Mouse (Mus musculus): ENCODE data around the gene Rnf114. TPM values are rescaled to one million over a fixed set of nuclear protein-coding genes. Genes with fewer than 3 reads are reported as not detected.

Gene Rnf114
- polyA plus RNA-seq, 1 experiment: 97.0 TPM

- no peaks in the 10 kb centered on the region for H3K36me3 ChIP-seq (ENCODE audit: control insufficient read depth, insufficient read depth, low read length, poor library complexity, severe bottlenecking)
- H3K4me3 ChIP-seq (ENCODE audit: low read depth, low read length): no peak overlapping the region
- H3K27ac ChIP-seq (ENCODE audit: insufficient read depth, low read length): no peak overlapping the region
- TF ChIP-seq CTCF (IDR thresholded peaks at IDR 0.05; ENCODE audit: low read depth, low read length): no peak
- no peak for TF ChIP-seq EP300 (IDR thresholded peaks at IDR 0.05; ENCODE audit: insufficient read depth, low read depth, low read length)
- no peak for TF ChIP-seq POLR2A (IDR thresholded peaks at IDR 0.05; ENCODE audit: insufficient read depth, low read length)
- peaks cover 2% of the 10 kb centered on the region; the same call in 1 of the 2 replicates for H3K27me3 ChIP-seq (ENCODE audit: control insufficient read depth, insufficient read depth, low read length, poor library complexity, severe bottlenecking)
- H3K9me3 ChIP-seq (replicated peaks; ENCODE audit: control insufficient read depth, insufficient read depth, low read length, poor library complexity, severe bottlenecking): no peaks in the 10 kb centered on the region
- peaks cover 12% of the 10 kb centered on the region for H3K4me1 ChIP-seq (ENCODE audit: control insufficient read depth, insufficient read depth, low read length)
- H3K9ac ChIP-seq (ENCODE audit: low read depth, poor library complexity, severe bottlenecking): no peak overlapping the region
Measured at GRCm38 (mm10) chr2:167541761-167542160, 49.3 kb downstream of the Rnf114 start.

GRCm38 (mm10) chr2:167542361-167542760 is 49.9 kb downstream of the Rnf114 start:
- H3K27ac ChIP-seq (ENCODE audit: insufficient read depth, low read length): no peak overlapping the region
- no peaks in the 10 kb centered on the region for H3K9me3 ChIP-seq (replicated peaks; ENCODE audit: control insufficient read depth, insufficient read depth, low read length, poor library complexity, severe bottlenecking)
- H3K36me3 ChIP-seq (ENCODE audit: control insufficient read depth, insufficient read depth, low read length, poor library complexity, severe bottlenecking): no peaks in the 10 kb centered on the region
- H3K4me1 ChIP-seq (ENCODE audit: control insufficient read depth, insufficient read depth, low read length): peaks cover 10% of the 10 kb centered on the region
- TF ChIP-seq POLR2A (IDR thresholded peaks at IDR 0.05; ENCODE audit: insufficient read depth, low read length): no peak
- TF ChIP-seq EP300 (IDR thresholded peaks at IDR 0.05; ENCODE audit: insufficient read depth, low read depth, low read length): no peak
- no peak for TF ChIP-seq CTCF (IDR thresholded peaks at IDR 0.05; ENCODE audit: low read depth, low read length)
- no peak overlapping the region for H3K9ac ChIP-seq (ENCODE audit: low read depth, poor library complexity, severe bottlenecking)
- no peak overlapping the region for H3K4me3 ChIP-seq (ENCODE audit: low read depth, low read length)
- 0 out of 2 replicates have a peak, but pooled peaks cover 2% of the 10 kb centered on the region for H3K27me3 ChIP-seq (ENCODE audit: control insufficient read depth, insufficient read depth, low read length, poor library complexity, severe bottlenecking)

- TF ChIP-seq CTCF (IDR thresholded peaks at IDR 0.05; ENCODE audit: low read depth, low read length) (no peak), EP300 (IDR thresholded peaks at IDR 0.05; ENCODE audit: insufficient read depth, low read depth, low read length) (no peak), POLR2A (IDR thresholded peaks at IDR 0.05; ENCODE audit: insufficient read depth, low read length) (no peak)
- Histone ChIP-seq H3K36me3 (ENCODE audit: control insufficient read depth, insufficient read depth, low read length, poor library complexity, severe bottlenecking) (no peaks in the 10 kb centered on the region), H3K9me3 (replicated peaks; ENCODE audit: control insufficient read depth, insufficient read depth, low read length, poor library complexity, severe bottlenecking) (no peaks in the 10 kb centered on the region), H3K27me3 (ENCODE audit: control insufficient read depth, insufficient read depth, low read length, poor library complexity, severe bottlenecking) (0 out of 2 replicates have a peak, but pooled peaks cover 2% of the 10 kb centered on the region), H3K9ac (ENCODE audit: low read depth, poor library complexity, severe bottlenecking) (no peak overlapping the region), H3K27ac (ENCODE audit: insufficient read depth, low read length) (no peak overlapping the region), H3K4me1 (ENCODE audit: control insufficient read depth, insufficient read depth, low read length) (peaks cover 9% of the 10 kb centered on the region), H3K4me3 (ENCODE audit: low read depth, low read length) (no peak overlapping the region)
Measured at GRCm38 (mm10) chr2:167543121-167544003, 50.9 kb downstream of the Rnf114 start.

GRCm38 (mm10) chr2:167544004-167544356 is 51.5 kb downstream of the Rnf114 start:
- H3K36me3 ChIP-seq (ENCODE audit: control insufficient read depth, insufficient read depth, low read length, poor library complexity, severe bottlenecking): no peaks in the 10 kb centered on the region
- TF ChIP-seq CTCF (IDR thresholded peaks at IDR 0.05; ENCODE audit: low read depth, low read length): no peak
- no peak for TF ChIP-seq POLR2A (IDR thresholded peaks at IDR 0.05; ENCODE audit: insufficient read depth, low read length)
- no peak overlapping the region for H3K4me3 ChIP-seq (ENCODE audit: low read depth, low read length)
- peaks cover 9% of the 10 kb centered on the region for H3K4me1 ChIP-seq (ENCODE audit: control insufficient read depth, insufficient read depth, low read length)
- no peak overlapping the region for H3K9ac ChIP-seq (ENCODE audit: low read depth, poor library complexity, severe bottlenecking)
- no peak overlapping the region for H3K27ac ChIP-seq (ENCODE audit: insufficient read depth, low read length)
- no peaks in the 10 kb centered on the region for H3K27me3 ChIP-seq (ENCODE audit: control insufficient read depth, insufficient read depth, low read length, poor library complexity, severe bottlenecking)
- no peaks in the 10 kb centered on the region for H3K9me3 ChIP-seq (replicated peaks; ENCODE audit: control insufficient read depth, insufficient read depth, low read length, poor library complexity, severe bottlenecking)

GRCm38 (mm10) chr2:167544456-167544855 is 52.0 kb downstream of the Rnf114 start:
- no peaks in the 10 kb centered on the region for H3K27me3 ChIP-seq (ENCODE audit: control insufficient read depth, insufficient read depth, low read length, poor library complexity, severe bottlenecking)
- no peaks in the 10 kb centered on the region for H3K36me3 ChIP-seq (ENCODE audit: control insufficient read depth, insufficient read depth, low read length, poor library complexity, severe bottlenecking)
- H3K4me1 ChIP-seq (ENCODE audit: control insufficient read depth, insufficient read depth, low read length): peaks cover 9% of the 10 kb centered on the region
- H3K9ac ChIP-seq (ENCODE audit: low read depth, poor library complexity, severe bottlenecking): no peak overlapping the region
- no peak overlapping the region for H3K27ac ChIP-seq (ENCODE audit: insufficient read depth, low read length)
- H3K9me3 ChIP-seq (replicated peaks; ENCODE audit: control insufficient read depth, insufficient read depth, low read length, poor library complexity, severe bottlenecking): no peaks in the 10 kb centered on the region
- H3K4me3 ChIP-seq (ENCODE audit: low read depth, low read length): no peak overlapping the region
- TF ChIP-seq POLR2A (IDR thresholded peaks at IDR 0.05; ENCODE audit: insufficient read depth, low read length) (no peak), EP300 (IDR thresholded peaks at IDR 0.05; ENCODE audit: insufficient read depth, low read depth, low read length) (no peak), CTCF (IDR thresholded peaks at IDR 0.05; ENCODE audit: low read depth, low read length) (no peak)
